Mouse (Mus musculus): ENCODE measurements around the gene Hrh1. TPM values are rescaled to one million over a fixed set of nuclear protein-coding genes. Genes with fewer than 3 reads are reported as not detected.

The Hrh1 gene
- 1.6 and 2.2 TPM in 2 replicates for total RNA-seq (2021)
- long read RNA-seq, partial matches to known transcripts = 0 of 1 reads
- long read RNA-seq, other reads (novel, unspliced or antisense) = 0 of 1 reads

- peak; percentile 52 for DNase-seq
Measured at GRCm38 (mm10) chr6:114397691-114398217, at the start of gene Hrh1. Gene Hrh1 (plus strand): TSS chr6:114397936.

- DNase-seq = no peak
Measured at GRCm38 (mm10) chr6:114354635-114355034, 43.1 kb upstream of the Hrh1 start.

- peak; percentile 16 for DNase-seq
Measured at GRCm38 (mm10) chr6:114358171-114358570, 39.6 kb upstream of the Hrh1 start.

GRCm38 (mm10) chr6:114362355-114362754 lies 35.4 kb upstream of the Hrh1 start:
- no peak for DNase-seq

- DNase-seq = no peak
Measured at GRCm38 (mm10) chr6:114363740-114364139, 34.0 kb upstream of the Hrh1 start.

GRCm38 (mm10) chr6:114364734-114365133 lies 33.0 kb upstream of the Hrh1 start:
- DNase-seq = no peak

GRCm38 (mm10) chr6:114366191-114366590 lies 31.5 kb upstream of the Hrh1 start:
- peak; percentile 60 for DNase-seq

- no peak for DNase-seq
Measured at GRCm38 (mm10) chr6:114367681-114368080, 30.1 kb upstream of the Hrh1 start.

- no peak for DNase-seq
Measured at GRCm38 (mm10) chr6:114368196-114368595, 29.5 kb upstream of the Hrh1 start.

- DNase-seq = no peak
Measured at GRCm38 (mm10) chr6:114372741-114373140, 25.0 kb upstream of the Hrh1 start.

- DNase-seq = no peak
Measured at GRCm38 (mm10) chr6:114380872-114381271, 16.9 kb upstream of the Hrh1 start.

- no peak for DNase-seq
Measured at GRCm38 (mm10) chr6:114387320-114387719, 10.4 kb upstream of the Hrh1 start.

GRCm38 (mm10) chr6:114387855-114388254 lies 9.9 kb upstream of the Hrh1 start:
- no peak for DNase-seq

GRCm38 (mm10) chr6:114390129-114390528 lies 7.6 kb upstream of the Hrh1 start:
- no peak for DNase-seq

- no peak for DNase-seq
Measured at GRCm38 (mm10) chr6:114394982-114395381, 2.8 kb upstream of the Hrh1 start.

- DNase-seq = no peak
Measured at GRCm38 (mm10) chr6:114396605-114397004, 1.1 kb upstream of the Hrh1 start.

- no peak for DNase-seq
Measured at GRCm38 (mm10) chr6:114397280-114397679, 456 bp upstream of the Hrh1 start.

GRCm38 (mm10) chr6:114398626-114399025 lies 890 bp downstream of the Hrh1 start:
- peak; percentile 36 for DNase-seq

- no peak for DNase-seq
Measured at GRCm38 (mm10) chr6:114400387-114400786, 2.7 kb downstream of the Hrh1 start.

- DNase-seq = no peak
Measured at GRCm38 (mm10) chr6:114400841-114401240, 3.1 kb downstream of the Hrh1 start.

GRCm38 (mm10) chr6:114402161-114402560 lies 4.4 kb downstream of the Hrh1 start:
- DNase-seq = no peak

- DNase-seq = no peak
Measured at GRCm38 (mm10) chr6:114403632-114404031, 5.9 kb downstream of the Hrh1 start.

- peak; percentile 33 for DNase-seq
Measured at GRCm38 (mm10) chr6:114404128-114404527, 6.4 kb downstream of the Hrh1 start.

- no peak for DNase-seq
Measured at GRCm38 (mm10) chr6:114404774-114405468, 7.2 kb downstream of the Hrh1 start.

All from adrenal gland, postnatal 25 days (tissue).